Mouse (Mus musculus) olfactory bulb, adult 2 months (tissue): Measurements from ENCODE around the gene Siah1b.

Experiments
- CTCF ChIP-seq: fragments of 200-500 bp; IDR thresholded peaks from 2 replicates; pipeline ENCODE4 v1.5.1; 2012; ENCODE audit warnings: low read depth, mild to moderate bottlenecking, low read length, moderate library complexity; ENCODE audit not compliant: insufficient read depth
- POLR2A ChIP-seq: fragments of 200-500 bp; IDR thresholded peaks from 2 replicates; pipeline ENCODE4 v1.6.1; 2012; ENCODE audit warnings: mild to moderate bottlenecking, low read depth, low read length, moderate library complexity; ENCODE audit not compliant: insufficient read depth

- TF ChIP-seq POLR2A (no peak), CTCF (no peak)
These were observed 40.4 kb downstream of the Siah1b start for GRCm38 (mm10) chrX:164035931-164036330.
